Mouse (Mus musculus): Measurements from ENCODE around the gene Phxr2.

- no peak for TF ChIP-seq CTCF (IDR thresholded peaks at IDR 0.05; ENCODE audit: control insufficient read depth, insufficient read depth, insufficient read length)
- TF ChIP-seq MAX (IDR thresholded peaks at IDR 0.05) = no peak
These were observed 11.8 kb downstream of the Phxr2 start for GRCm38 (mm10) chr10:99114295-99114694.

Measured in C2C12 (cell line).